8 mouse cellular contexts compared by ENCODE assay signal in the genomic region with DNA sequence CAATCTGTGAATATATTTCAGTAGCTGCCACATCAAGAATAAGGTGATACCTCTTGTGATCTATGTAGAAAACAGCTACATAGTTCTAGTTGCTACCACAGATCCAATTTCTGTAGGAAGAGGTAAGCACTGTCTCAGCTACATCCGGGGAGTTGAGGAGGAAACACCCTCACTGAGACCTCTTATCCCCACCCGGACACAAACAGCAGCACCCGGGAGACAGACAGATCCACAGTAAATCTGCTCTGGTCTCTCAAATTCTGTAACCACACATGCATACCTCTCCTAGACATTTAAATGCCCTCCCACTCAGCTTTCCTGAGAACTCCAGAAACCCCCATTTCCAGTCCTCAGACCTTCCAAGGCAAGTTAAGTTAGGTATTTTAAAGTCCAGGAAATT. TPM values are rescaled to one million over a fixed set of nuclear protein-coding genes. Genes with fewer than 3 reads are reported as not detected.
A peak's percentile ranks its signal among the peaks of the same experiment; 100 is the strongest.
DNase-seq lines count a peak whose midpoint lies in the region; ATAC-seq lines count a peak whose summit lies in the region.

No protein-coding gene starts in this region.

- no peak for DNase-seq in embryonic facial prominence, embryonic 11.5 days (ENCODE audit: low spot score)
- peak; percentile 59 for DNase-seq in intestine, embryonic 14.5 days (ENCODE audit: low spot score)
- no peak for DNase-seq in midbrain, embryonic 11.5 days (ENCODE audit: low spot score, missing footprints)
- DNase-seq in left cerebral cortex, adult 11 months (ENCODE audit: low spot score): no peak
- no peak for DNase-seq in adrenal gland, postnatal 25 days

- no peaks in the 10 kb centered on the region for H3K4me1 ChIP-seq in erythroblast, embryonic 14.5 days (ENCODE audit: control insufficient read depth)
- H3K4me1 ChIP-seq in embryonic facial prominence, embryonic 11.5 days (ENCODE audit: control insufficient read depth, insufficient read depth, low read length): no peaks in the 10 kb centered on the region
- peaks cover 39% of the 10 kb centered on the region for H3K4me1 ChIP-seq in intestine, embryonic 14.5 days (replicated peaks; ENCODE audit: control insufficient read depth, insufficient read depth, low read length)
- peaks cover 4% of the 10 kb centered on the region; the same call in 1 of the 2 replicates for H3K4me1 ChIP-seq in midbrain, embryonic 11.5 days (ENCODE audit: control insufficient read depth, insufficient read depth, low read length)

- no peaks in the 10 kb centered on the region for H3K9me3 ChIP-seq in erythroblast, embryonic 14.5 days (ENCODE audit: control insufficient read depth, low read length)
- H3K9me3 ChIP-seq in embryonic facial prominence, embryonic 11.5 days (replicated peaks; ENCODE audit: control insufficient read depth, low read length): no peaks in the 10 kb centered on the region
- no peaks in the 10 kb centered on the region for H3K9me3 ChIP-seq in intestine, embryonic 14.5 days (ENCODE audit: control insufficient read depth, low read length)
- H3K9me3 ChIP-seq in midbrain, embryonic 11.5 days (ENCODE audit: control insufficient read depth, low read length): no peaks in the 10 kb centered on the region

- H3K27ac ChIP-seq in embryonic facial prominence, embryonic 11.5 days (replicated peaks; ENCODE audit: low read depth, low read length): no peak overlapping the region
- peak overlapping the region; percentile 96 for H3K27ac ChIP-seq in intestine, embryonic 14.5 days (ENCODE audit: low read depth)
- H3K27ac ChIP-seq in midbrain, embryonic 11.5 days (ENCODE audit: low read depth, low read length): no peak overlapping the region

- H3K4me3 ChIP-seq in erythroblast, embryonic 14.5 days (replicated peaks): peak overlapping the region; percentile 55
- peak overlapping the region; percentile 62 for H3K4me3 ChIP-seq in embryonic facial prominence, embryonic 11.5 days (ENCODE audit: low read depth, low read length)
- H3K4me3 ChIP-seq in intestine, embryonic 14.5 days (ENCODE audit: low read depth, low read length): peak overlapping the region; percentile 80
- no peak overlapping the region for H3K4me3 ChIP-seq in midbrain, embryonic 11.5 days (ENCODE audit: low read depth, low read length)

- 45% methylated on average over 3 of the region's 3 CpGs for WGBS in embryonic facial prominence, embryonic 11.5 days
- WGBS in intestine, embryonic 14.5 days: 3% methylated on average over 3 of the region's 3 CpGs
- 51% methylated on average over 3 of the region's 3 CpGs for WGBS in midbrain, embryonic 11.5 days

- H3K36me3 ChIP-seq in erythroblast, embryonic 14.5 days (ENCODE audit: control insufficient read depth): no peaks in the 10 kb centered on the region
- no peaks in the 10 kb centered on the region for H3K36me3 ChIP-seq in embryonic facial prominence, embryonic 11.5 days (replicated peaks; ENCODE audit: control insufficient read depth, insufficient read depth, low read depth, low read length)
- H3K36me3 ChIP-seq in intestine, embryonic 14.5 days (ENCODE audit: control insufficient read depth, insufficient read depth, low read length): no peaks in the 10 kb centered on the region; the same call in 1 of the 2 replicates
- no peaks in the 10 kb centered on the region for H3K36me3 ChIP-seq in midbrain, embryonic 11.5 days (ENCODE audit: control insufficient read depth, insufficient read depth, low read length)

- peak overlapping the region; percentile 83 for H3K4me2 ChIP-seq in embryonic facial prominence, embryonic 11.5 days (ENCODE audit: low read depth, low read length)
- H3K4me2 ChIP-seq in intestine, embryonic 14.5 days (ENCODE audit: low read length): peak overlapping the region; percentile 64
- H3K4me2 ChIP-seq in midbrain, embryonic 11.5 days: peak overlapping the region; percentile 68; the same call in 1 of the 2 replicates

- no peak for ATAC-seq in erythroblast, adult 5-6 weeks (replicated peaks; ENCODE audit: low FRiP score, poor library complexity, severe bottlenecking)
- no peak for ATAC-seq in embryonic facial prominence, embryonic 11.5 days (replicated peaks; ENCODE audit: insufficient number of reproducible peaks, low FRiP score, low TSS enrichment, low read depth)
- ATAC-seq in intestine, embryonic 14.5 days (replicated peaks; ENCODE audit: low FRiP score, low TSS enrichment, low read depth): no peak
- no peak for ATAC-seq in midbrain, embryonic 11.5 days (ENCODE audit: low FRiP score)
- ATAC-seq in cerebellum, adult (ENCODE audit: insufficient number of reproducible peaks, low FRiP score, low TSS enrichment): no peak

- H3K9ac ChIP-seq in embryonic facial prominence, embryonic 11.5 days (replicated peaks; ENCODE audit: low read length): peak overlapping the region; percentile 60
- peak overlapping the region; percentile 92 for H3K9ac ChIP-seq in intestine, embryonic 14.5 days (ENCODE audit: low read length)
- H3K9ac ChIP-seq in midbrain, embryonic 11.5 days (ENCODE audit: low read length): no peak overlapping the region

- peaks cover 22% of the 10 kb centered on the region for H3K27me3 ChIP-seq in erythroblast, embryonic 14.5 days (ENCODE audit: control insufficient read depth)
- no peaks in the 10 kb centered on the region for H3K27me3 ChIP-seq in embryonic facial prominence, embryonic 11.5 days (ENCODE audit: control insufficient read depth, insufficient read depth, low read length)
- no peaks in the 10 kb centered on the region for H3K27me3 ChIP-seq in intestine, embryonic 14.5 days (replicated peaks; ENCODE audit: control insufficient read depth, insufficient read depth, low read length)
- H3K27me3 ChIP-seq in midbrain, embryonic 11.5 days (ENCODE audit: control insufficient read depth, insufficient read depth, low read length): no peaks in the 10 kb centered on the region

RNA-seq across cellular contexts. Expression of a gene that starts 2.0 kb away (rescaled TPM):
- polyA plus RNA-seq in erythroblast, embryonic 14.5 days (2012): not detected in 2 replicates
- total RNA-seq in erythroblast, adult 5-6 weeks (2015; ENCODE audit: low replicate concordance): 0.42 TPM in 1 of 2 replicates, not detected in the other
- total RNA-seq in erythroblast, adult 5-6 weeks (2017; ENCODE audit: low replicate concordance): 0.42 and 4.4 TPM in 2 replicates
- 26.6 and 29.1 TPM in 2 replicates for polyA plus RNA-seq in embryonic facial prominence, embryonic 11.5 days (2014; fragmentation: Nextera tagmentation; extraction: Ambion mirVana)
- 114 and 115 TPM in 2 replicates for polyA plus RNA-seq in intestine, embryonic 14.5 days (2014; fragmentation: Nextera tagmentation; extraction: Ambion mirVana)
- 13.6 and 14.6 TPM in 2 replicates for polyA plus RNA-seq in midbrain, embryonic 11.5 days (2014; fragmentation: Nextera tagmentation; extraction: Ambion mirVana)
- 55.4 and 66.4 TPM in 2 replicates for total RNA-seq in adrenal gland, postnatal 25 days (2021)

Comparison
In these comparisons a context has a peak if more than half of its experiments do, and no peak if none do; other contexts are left out.
1. RNA of a gene that starts 2.0 kb away (polyA plus RNA-seq): 114 to 115 TPM in intestine, embryonic 14.5 days, 26.6 to 29.1 TPM in embryonic facial prominence, embryonic 11.5 days and 13.6 to 14.6 TPM in midbrain, embryonic 11.5 days; not detected in erythroblast, embryonic 14.5 days; every median in the first group is over 10 times any median in the second.
2. Peak in every context shown above with its lines, with median percentiles within 50 percentile points of each other: H3K4me2 ChIP-seq.